Mouse (Mus musculus): ENCODE data around the gene Herc1.

Herc1 gene

GRCm38 (mm10) chr9:66349860-66350787 is at the start of gene Herc1:
Gene Herc1 (plus strand): TSS chr9:66350450.
- DNase-seq: peak; percentile 96

- no peak for DNase-seq
Observed at GRCm38 (mm10) chr9:66304320-66305090, 45.7 kb upstream of the Herc1 start.

DNA sequence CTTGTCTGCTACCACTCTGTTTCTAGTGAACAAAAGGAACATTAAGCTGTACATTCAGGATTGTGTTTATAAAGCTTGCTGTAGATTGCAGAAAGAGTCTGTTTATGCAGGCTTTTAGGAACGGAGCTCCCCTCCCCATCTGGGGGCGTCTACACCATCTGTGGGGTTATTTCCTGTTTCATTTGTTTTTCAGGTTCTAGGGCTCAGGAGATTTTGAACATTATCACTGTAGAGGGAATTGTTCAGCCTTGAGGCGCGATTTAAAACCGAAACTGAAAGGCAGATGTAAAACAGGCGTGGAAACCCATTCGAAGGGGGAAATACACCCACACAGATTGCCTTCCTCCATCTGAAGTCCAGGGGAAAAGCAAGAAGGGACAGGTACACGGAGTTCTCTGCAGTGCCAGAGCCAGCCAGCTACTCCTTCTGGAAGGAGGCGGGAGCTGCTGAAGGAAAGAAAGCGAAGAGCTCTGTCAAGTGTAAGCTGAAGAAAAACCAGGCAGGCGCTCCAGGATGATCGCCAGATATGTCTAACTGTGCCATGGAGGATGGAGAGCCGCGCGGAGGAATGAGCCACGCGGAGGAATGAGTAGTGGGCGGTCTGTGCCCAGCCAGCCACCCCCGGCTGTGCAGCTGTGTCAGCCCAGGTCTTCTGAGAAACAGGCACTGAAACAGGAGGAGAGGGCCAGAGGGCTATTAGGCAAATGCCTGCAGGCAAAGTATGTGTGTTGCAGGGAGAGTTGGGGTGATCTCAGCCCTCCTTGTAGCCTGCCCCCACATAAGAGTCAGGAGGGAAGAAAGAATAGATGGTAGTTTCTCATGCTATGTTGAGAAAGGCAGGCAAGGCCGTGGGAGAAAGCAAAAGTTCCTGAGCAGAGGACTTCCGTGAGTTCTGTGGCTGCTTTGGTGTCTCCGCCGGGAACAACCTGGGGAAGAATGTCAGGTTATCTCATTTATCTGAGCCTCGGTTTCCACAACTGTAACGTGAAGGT is 44.8 kb upstream of the Herc1 start:
- peak; percentile 53 for DNase-seq

- DNase-seq: no peak
Observed at GRCm38 (mm10) chr9:66306414-66306813, 43.8 kb upstream of the Herc1 start.

GRCm38 (mm10) chr9:66307341-66307740 is 42.9 kb upstream of the Herc1 start:
- peak; percentile 19 for DNase-seq

DNA sequence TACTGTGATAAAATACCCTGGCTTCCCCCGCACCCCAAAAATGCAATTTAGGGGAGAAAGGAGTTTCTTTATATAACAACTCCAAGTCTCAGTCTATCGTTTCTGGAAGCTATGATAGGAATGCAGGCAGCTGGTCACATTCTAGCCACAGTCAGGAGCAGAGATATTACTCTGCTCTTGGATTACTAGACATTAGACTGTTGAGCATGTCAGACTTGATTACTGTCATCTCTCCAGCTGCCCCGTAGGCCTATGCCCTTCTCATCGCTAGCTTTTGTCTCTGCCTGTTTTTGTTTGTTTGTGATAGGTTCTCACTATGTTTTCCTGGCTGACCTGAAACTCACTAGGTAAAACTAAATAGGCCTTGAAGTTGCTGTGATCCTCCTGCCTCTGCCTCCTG is 41.5 kb upstream of the Herc1 start:
- DNase-seq: no peak

DNA sequence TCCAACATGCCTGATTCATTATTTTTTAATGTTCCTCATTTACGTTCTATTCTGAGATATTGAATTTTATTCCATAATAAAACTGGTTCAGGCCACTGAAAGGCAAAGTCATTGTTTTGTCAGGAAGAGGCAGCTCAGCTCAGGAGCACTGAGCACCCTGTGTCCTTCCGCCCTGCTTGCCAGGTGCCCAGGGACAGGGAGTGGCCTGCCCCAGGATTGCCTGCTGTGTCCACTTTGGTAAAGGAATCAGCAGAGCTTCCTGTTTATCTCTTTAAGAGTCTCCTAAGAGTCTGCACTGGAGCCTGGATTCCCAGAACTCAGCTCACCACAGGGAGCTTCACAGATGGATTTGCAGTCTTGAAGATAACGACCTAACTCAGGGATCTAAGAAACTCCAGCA is 38.8 kb upstream of the Herc1 start:
- no peak for DNase-seq

DNA sequence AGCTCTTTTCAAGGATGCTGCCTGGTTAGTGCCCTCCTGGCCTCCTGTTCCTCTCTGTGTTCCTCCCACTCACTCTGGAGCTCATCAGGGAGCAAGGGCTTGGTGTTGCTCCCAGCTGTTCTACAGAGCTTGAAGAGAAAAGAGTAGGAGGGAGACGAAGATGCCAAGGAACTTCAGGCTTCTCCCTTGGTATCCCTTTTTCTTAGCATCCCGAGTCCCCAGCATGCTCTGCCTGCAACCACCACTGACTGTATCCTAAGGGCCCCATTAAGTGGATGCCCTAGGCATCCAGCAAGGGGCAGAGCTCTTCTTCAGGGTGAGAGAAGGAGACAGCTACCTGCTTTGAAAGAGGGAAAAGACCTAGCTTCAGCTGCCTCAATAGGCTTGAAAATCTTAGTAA is 33.6 kb upstream of the Herc1 start:
- no peak for DNase-seq

DNA sequence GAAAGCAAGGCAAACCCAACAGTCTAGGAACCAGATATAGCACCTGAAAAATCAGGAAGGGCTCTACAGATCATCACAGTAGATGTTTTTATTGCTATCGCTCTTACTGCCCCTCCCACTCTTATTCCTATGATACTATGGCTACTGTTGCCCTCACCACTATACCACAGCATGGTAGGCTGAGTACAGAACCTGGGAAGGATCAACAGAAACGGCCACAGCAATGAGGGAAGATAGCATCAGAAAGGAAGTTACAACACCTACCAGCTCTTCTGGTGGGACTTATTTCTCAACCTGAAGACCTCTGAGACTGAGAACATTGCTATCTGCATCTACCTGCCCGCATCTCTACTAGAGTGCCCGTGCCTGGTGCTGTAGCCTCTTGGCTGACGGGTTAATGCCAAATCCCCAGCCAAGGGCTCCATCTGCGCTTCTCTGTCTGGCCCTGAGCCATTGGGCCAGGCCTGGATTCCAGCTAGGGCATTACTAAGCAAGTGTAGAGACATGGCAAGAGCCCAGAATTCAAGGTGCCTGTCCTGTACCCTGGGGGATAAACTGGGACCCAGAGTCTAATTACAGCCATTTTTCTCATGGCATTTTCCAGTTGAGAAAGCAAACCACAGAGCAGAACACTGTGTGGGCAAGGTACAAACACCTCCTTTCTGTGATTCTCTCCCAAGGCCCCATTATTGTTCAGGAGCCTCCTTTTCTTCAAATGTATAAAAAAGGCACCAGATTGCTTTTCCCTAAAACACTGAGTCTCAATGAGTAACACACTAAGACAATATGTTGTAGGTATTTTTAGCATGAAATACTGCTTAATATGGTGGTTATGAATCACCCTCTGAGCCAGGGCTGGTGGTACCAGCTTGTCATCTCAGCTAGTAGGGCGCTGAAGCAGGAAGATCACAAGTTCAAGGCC is 28.0 kb upstream of the Herc1 start:
- DNase-seq: no peak

DNA sequence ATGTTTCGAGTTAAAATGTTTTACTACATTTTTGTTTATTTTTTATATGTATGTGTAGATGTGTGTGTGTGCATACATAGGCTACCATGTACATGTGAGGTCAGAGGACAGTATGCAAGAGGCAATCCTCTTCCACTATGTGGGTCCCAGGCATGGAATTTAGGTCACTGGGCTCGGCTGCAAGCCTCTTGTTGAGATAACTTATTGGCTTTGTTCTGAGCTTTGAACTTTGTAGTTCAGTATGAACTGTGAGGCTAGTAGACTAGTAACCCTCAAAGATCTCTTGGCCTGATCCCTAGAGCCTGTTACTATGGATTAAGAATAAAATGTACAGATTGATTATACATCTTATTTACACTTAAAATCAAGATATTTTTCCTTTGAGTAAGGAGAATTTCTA is 23.4 kb upstream of the Herc1 start:
- no peak for DNase-seq

- no peak for DNase-seq
Observed at GRCm38 (mm10) chr9:66329474-66329873, 20.8 kb upstream of the Herc1 start.

DNA sequence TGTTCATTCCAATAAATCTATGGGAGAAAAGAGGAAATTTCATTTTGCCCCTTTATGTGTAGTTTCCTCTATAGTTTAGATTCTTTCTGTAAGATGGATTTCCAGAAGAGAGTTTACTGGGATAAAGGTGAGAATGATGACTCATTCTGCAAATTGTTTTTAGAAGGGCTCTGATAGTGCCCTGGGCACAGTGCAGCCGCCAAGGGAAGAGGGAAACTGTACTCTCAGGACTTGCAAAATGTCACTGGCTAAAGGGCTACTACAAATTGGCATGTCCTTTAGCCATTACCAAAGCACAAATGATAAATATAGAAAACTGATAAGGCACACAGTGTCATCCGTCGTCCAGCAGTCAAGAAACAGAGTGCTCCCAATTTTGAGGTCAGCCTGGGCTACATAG is 19.8 kb upstream of the Herc1 start:
- DNase-seq: no peak

DNA sequence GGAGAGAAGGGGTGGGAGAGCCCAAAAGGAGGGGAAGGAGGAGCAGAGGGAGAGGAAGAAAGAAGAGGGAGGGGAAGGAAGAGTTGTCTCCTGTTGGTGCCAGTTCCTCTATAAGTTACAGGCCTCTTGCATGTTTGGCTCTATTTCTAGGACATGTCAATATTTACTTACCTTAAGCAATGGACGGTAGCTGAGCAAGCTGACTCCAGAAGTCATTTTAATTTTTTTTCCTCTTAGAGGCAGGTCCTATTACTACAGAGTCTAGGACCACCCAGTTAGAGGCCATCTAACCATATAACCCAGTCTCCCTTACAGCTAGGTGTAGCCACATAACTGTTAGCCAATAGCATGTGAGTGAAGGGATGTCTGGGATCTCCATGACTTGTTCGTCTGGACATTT is 18.7 kb upstream of the Herc1 start:
- DNase-seq: no peak

DNA sequence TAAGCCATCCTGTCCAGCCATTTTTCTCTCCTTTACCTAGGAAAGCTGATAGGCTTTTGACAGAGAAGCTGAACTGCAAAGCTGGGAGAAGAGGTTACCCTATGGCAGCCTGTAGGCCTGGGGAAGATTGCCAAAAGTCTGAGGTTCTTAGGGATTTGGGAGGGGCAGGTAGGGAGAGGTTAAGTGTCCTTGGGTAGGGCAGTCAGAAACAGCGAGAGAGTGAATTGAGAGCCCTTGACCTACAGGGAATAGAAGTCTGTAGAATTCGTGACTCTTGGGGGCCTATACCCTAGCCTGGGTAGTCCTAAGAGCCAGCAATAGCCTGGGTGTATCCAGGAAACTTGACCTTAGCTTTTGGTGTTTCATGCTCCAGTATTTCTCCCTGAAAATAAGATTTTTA is 17.9 kb upstream of the Herc1 start:
- DNase-seq: no peak

GRCm38 (mm10) chr9:66337280-66337679 is 13.0 kb upstream of the Herc1 start:
- no peak for DNase-seq

DNA sequence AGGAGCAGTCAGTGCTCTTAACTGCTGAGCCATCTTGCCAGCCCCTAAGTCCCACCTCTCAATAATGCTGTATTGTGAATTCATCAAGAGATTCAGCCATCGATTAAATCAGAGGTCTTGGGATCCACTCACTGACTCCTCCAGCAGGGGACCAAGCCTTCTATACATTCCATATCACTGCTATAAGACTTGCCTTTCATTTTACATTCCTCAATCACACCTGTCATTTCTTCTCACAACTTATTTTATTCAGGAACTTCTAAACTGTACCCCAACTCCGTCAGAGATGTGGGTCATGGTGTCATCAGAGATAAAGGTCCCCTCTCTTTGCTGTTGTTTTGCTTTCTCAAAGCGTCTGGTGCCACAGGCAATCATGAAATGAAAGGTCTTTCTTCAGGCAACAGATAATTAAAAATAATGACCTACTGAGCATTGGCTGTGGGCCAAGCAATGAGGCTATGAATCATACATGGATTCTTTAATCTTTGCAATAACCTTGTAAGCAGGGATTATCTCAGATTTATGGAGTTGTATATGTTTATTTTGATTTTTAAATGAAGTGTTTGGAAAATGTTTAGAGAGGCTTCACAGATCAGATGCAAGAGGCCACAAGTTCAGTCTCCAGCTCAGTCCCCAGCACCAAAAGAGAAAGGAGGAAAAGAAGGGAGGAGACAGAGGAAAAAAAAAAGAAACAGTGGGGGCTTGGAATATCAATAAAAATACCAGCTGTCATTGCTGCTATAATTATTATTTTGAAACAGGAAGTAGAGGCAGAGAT is 12.1 kb upstream of the Herc1 start:
- no peak for DNase-seq

GRCm38 (mm10) chr9:66339714-66340113 is 10.5 kb upstream of the Herc1 start:
- DNase-seq: no peak

DNA sequence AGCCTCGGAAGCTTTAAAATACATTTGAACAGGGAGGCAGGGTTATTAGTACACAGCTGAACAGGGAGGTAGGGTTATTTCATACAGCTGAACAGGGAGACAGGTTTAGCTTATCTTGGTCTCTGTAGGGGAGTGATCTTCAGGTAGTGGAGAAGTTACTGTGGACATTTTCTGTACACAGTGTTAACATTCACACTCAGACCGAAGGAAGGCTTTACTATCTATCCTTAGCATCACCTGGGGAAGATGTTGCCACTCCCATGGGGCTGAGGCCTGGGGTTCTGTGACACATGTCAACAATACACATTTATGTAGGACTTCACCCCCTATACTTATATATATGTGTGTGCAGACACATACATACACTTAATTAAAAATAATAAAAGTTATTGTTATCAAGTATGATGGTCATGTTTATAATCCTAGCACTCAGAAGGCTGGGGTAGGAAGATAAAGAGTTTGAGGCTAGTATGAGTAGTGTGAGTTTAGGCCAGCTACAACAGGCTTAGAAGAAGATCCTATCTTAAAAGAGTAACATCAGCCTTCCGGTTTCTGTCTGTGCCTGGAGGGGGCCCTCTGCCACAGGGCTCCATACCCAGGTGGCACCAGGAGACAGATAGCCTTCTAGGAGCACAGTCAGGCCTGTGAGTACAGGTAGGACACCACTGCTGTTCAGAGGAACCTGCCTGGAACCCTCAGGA is 9.7 kb upstream of the Herc1 start:
- peak; percentile 35 for DNase-seq

- no peak for DNase-seq
Observed at GRCm38 (mm10) chr9:66347405-66348035, 2.7 kb upstream of the Herc1 start.

Data from thymus, postnatal 4 days (tissue).